Mouse (Mus musculus) c-Kit-positive CD71-positive TER-119-positive erythroid progenitor cells, embryonic 14.5 days (primary cell): ENCODE data around the gene Olfr585.

Experiments used
- DNase-seq: peaks from one replicate; pipeline ENCODE4 v3.0.0-alpha.2; 2013; ENCODE audit warnings: low spot score

The Olfr585 gene

DNA sequence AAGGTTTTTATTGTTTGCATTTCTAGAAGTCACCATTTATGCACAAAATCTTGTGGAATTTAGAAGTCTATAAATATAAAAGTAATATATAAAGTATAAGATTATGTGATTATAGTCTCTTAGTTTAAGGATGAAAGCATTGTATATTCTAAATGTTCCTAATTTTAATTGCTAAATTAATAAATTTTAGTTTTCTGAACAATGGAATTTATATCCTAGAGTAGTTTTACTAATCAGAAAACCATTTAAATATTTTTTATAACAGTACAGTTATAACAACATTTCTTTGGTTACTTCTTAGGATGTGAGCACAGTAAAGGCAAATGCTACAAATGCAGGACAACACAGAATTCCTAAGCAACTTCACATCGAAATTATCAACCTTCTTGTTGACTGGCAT, at the start of gene Olfr585:
Gene Olfr585, plus strand, starts transcription at position 301 of the 400 bp plus-strand sequence.
- DNase-seq = no peak

GRCm38 (mm10) chr7:103051000-103051399, 46.5 kb upstream of the Olfr585 start, which contains the start of gene Olfr583:
Gene Olfr583 (plus strand): TSS chr7:103051300.
- no peak for DNase-seq

GRCm38 (mm10) chr7:103081585-103081984, 15.9 kb upstream of the Olfr585 start, which contains the start of gene Olfr584:
Gene Olfr584 (plus strand): TSS chr7:103081885.
- DNase-seq = no peak

GRCm38 (mm10) chr7:103119406-103119805, 21.9 kb downstream of the Olfr585 start:
- DNase-seq = no peak

DNA sequence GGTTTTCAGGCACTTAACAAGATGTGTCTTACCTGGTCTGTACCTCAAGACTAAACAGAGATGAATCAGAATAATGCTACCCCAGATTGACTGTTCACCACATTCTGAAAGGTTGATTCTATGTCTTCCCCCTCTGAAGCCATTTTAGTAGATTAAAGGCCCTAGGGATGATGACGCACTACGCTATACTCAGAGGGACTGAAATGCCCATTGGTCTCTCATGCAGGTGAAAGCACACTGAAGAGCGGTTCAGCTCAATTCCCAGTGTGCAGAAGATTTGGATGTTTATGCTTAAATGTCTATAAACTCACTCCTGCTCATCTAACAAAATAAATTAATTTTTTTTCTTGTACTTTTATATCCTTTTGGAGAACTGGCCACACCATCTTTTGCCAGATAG, 28.0 kb downstream of the Olfr585 start, which contains the start of gene Olfr586:
Gene Olfr586, minus strand, starts transcription at position 101 of the 400 bp plus-strand sequence.
- no peak for DNase-seq

- no peak for DNase-seq
Observed at GRCm38 (mm10) chr7:103140579-103140978, 43.1 kb downstream of the Olfr585 start, which contains the start of gene Olfr588-ps1. Gene Olfr588-ps1 (plus strand): TSS chr7:103140879.
